Mouse (Mus musculus) forebrain, postnatal 0 days (tissue): ENCODE data around the gene Ube2o. TPM values are rescaled to one million over a fixed set of nuclear protein-coding genes. Genes with fewer than 3 reads are reported as not detected.
A peak's percentile ranks its signal among the peaks of the same experiment; 100 is the strongest.

Experiments
- ATAC-seq: fragments of 200-750 bp; cut with Nextera tagmentation; 2 replicates; pipeline ENCODE4 v1.8.0; 2017; ENCODE audit warnings: mild to moderate bottlenecking, moderate library complexity
- DNase-seq: peaks from one replicate; pipeline ENCODE4 v3.0.0-alpha.2; 2015
- H3K27ac ChIP-seq: fragments of 300-500 bp; sonication (generic); 2 replicates; pipeline ENCODE4 v1.5.1; 2014; ENCODE audit warnings: low read depth, mild to moderate bottlenecking, antibody characterized with exemption, low read length, moderate library complexity, mixed read lengths
- H3K27me3 ChIP-seq: fragments of 300-500 bp; sonication (generic); 2 replicates; pipeline ENCODE4 v1.6.1; 2014; ENCODE audit warnings: mild to moderate bottlenecking, low read length, mixed read lengths; ENCODE audit not compliant: insufficient read depth
- H3K36me3 ChIP-seq: fragments of 300-500 bp; sonication (generic); 2 replicates; pipeline ENCODE4 v1.6.1; 2014; ENCODE audit warnings: mild to moderate bottlenecking, moderate library complexity; ENCODE audit not compliant: insufficient read depth
- H3K4me1 ChIP-seq: fragments of 300-500 bp; sonication (generic); 2 replicates; pipeline ENCODE4 v1.6.1; 2014; ENCODE audit warnings: antibody characterized with exemption; ENCODE audit not compliant: insufficient read depth
- H3K4me2 ChIP-seq: fragments of 300-500 bp; sonication (generic); 2 replicates; pipeline ENCODE4 v1.6.1; 2014; ENCODE audit warnings: low read depth, mild to moderate bottlenecking, moderate library complexity
- H3K4me3 ChIP-seq: fragments of 300-500 bp; sonication (generic); 2 replicates; pipeline ENCODE4 v1.5.1; 2014; ENCODE audit warnings: low read depth, low read length, mixed read lengths
- H3K9ac ChIP-seq: fragments of 300-500 bp; sonication (generic); 2 replicates; pipeline ENCODE4 v1.6.1; 2014; ENCODE audit warnings: mild to moderate bottlenecking
- H3K9me3 ChIP-seq: fragments of 300-500 bp; sonication (generic); 2 replicates; pipeline ENCODE4 v1.6.1; 2016; ENCODE audit warnings: low read length
- CTCF ChIP-seq: sonication (generic); IDR thresholded peaks from 2 replicates; pipeline ENCODE4 v1.5.1; 2016; ENCODE audit warnings: antibody characterized with exemption, control low read depth, low read depth
- WGBS: fragments of 180-500 bp; shearing (Covaris S2); extraction: QIAGEN DNeasy Blood & Tissue Kit; methylation state at CpG from one replicate; pipeline ENCODE4 v1.1.7; 2014; 5-methylcytosine and 5-hydroxymethylcytosine counted together
- polyA plus RNA-seq: library from polyadenylated mRNA; unstranded; fragments of >200 nt; fragmentation: Nextera tagmentation; extraction: Ambion mirVana; gene quantifications from 2 replicates; pipeline ENCODE4 v1.2.1, GENCODE M21; 2015
- total RNA-seq: library from RNA; depleted of rRNA; stranded (reverse); fragments of >200 nt; gene quantifications from 2 replicates; pipeline ENCODE4 v1.2.3, GENCODE M21; 2014

The Ube2o gene
- total and polyA plus RNA-seq, 2 experiments from 2014 or later = 32.1 to 94.1 TPM

DNA sequence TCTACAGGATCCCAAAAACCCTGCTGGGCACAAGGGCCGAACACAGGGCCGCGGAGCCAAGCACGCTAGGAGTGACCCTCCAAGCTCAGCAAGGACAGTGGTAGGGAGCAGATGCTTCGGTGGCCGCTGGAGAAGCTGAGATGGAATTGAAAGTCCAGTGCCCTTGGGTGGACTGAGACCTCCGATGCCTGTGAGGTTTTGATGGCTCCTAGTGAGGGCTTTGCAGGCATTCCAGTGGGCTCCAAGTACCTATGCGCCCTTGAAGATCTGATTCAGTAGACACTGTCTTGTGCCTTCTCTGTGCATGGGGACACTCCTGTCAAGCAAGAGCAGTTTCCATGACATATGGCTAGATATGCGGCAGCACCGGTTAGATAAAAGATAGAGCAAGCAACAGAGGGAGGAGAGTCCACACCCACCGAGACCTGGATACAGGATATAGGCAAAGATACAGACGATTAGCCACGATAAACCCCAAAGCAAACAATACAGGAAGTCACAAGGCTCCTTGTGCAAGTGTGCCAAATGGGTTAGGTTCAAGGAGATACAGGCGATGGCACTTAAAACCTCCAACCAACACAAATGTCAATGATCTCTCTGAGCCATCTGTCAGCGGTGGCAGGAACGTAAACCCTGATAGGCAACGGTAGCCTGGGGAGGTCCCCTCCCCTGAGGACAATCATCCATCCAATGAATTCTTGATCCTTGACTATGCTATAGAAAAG is 74.9 kb downstream of the Ube2o start:
- Histone ChIP-seq H3K4me3 (no peak overlapping the region), H3K4me2 (no peak overlapping the region), H3K36me3 (no peaks in the 10 kb centered on the region), H3K9ac (no peak overlapping the region), H3K27ac (no peak overlapping the region), H3K9me3 (no peaks in the 10 kb centered on the region), H3K4me1 (no peaks in the 10 kb centered on the region), H3K27me3 (no peaks in the 10 kb centered on the region)
- no peak for TF ChIP-seq CTCF
- WGBS = 85% methylated on average over 17 of the region's 17 CpGs
- ATAC-seq = no peak
- DNase-seq = no peak

DNA sequence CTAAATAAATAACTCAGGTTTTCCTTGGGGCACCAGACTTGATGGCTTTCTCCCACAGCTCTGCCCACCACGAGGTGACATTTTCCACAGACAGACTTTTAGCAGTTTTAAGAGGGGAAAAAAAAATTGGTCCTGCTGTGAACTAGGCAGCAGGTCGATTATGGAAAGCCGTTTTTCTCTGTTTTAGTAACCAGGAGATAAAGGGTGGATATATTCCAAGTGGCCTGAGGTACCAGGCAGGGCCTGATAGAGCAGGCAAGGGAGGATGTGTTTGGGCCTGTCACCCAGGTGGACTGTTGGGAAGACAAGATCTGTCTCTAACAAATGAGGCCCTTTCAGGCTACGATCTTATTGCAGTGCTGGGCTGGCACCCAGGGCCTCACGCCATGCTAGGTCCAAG is 75.7 kb downstream of the Ube2o start:
- Histone ChIP-seq H3K27me3 (no peaks in the 10 kb centered on the region), H3K9me3 (no peaks in the 10 kb centered on the region), H3K4me2 (no peak overlapping the region), H3K9ac (no peak overlapping the region), H3K4me1 (no peaks in the 10 kb centered on the region), H3K36me3 (no peaks in the 10 kb centered on the region), H3K4me3 (no peak overlapping the region), H3K27ac (no peak overlapping the region)
- ATAC-seq (no peak), DNase-seq (no peak)
- no peak for TF ChIP-seq CTCF
- 61% methylated on average over 5 of the region's 5 CpGs for WGBS

DNA sequence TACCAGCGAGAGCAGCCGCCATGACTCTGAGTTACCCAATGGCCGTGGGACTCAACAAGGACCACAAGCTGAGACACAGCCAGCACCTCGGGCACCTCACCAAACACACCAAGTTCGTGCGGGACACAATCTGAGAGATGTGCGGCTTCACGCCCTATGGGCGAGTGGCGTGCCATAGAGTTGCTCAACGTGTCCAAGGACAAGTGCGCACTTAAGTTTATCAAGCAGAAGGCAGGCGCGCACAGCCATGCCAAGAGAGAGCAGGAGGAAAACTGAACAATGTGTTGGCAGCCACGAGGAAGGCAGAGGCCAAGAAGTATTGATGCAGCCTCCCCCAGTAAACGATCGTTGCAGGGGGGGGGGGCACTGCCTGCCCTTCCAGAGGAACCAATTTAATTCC is 76.7 kb downstream of the Ube2o start:
- no peak for TF ChIP-seq CTCF
- no peaks in the 10 kb centered on the region for H3K36me3 ChIP-seq
- H3K27ac ChIP-seq = no peak overlapping the region
- DNase-seq (peak; percentile 27), ATAC-seq (peak; percentile 36; the same call in 1 of the 2 replicates)
- H3K4me3 ChIP-seq = no peak overlapping the region
- H3K9ac ChIP-seq = no peak overlapping the region
- H3K27me3 ChIP-seq = no peaks in the 10 kb centered on the region
- no peak overlapping the region for H3K4me2 ChIP-seq
- H3K9me3 ChIP-seq = no peaks in the 10 kb centered on the region
- 72% methylated on average over 17 of the region's 17 CpGs for WGBS
- no peaks in the 10 kb centered on the region for H3K4me1 ChIP-seq

DNA sequence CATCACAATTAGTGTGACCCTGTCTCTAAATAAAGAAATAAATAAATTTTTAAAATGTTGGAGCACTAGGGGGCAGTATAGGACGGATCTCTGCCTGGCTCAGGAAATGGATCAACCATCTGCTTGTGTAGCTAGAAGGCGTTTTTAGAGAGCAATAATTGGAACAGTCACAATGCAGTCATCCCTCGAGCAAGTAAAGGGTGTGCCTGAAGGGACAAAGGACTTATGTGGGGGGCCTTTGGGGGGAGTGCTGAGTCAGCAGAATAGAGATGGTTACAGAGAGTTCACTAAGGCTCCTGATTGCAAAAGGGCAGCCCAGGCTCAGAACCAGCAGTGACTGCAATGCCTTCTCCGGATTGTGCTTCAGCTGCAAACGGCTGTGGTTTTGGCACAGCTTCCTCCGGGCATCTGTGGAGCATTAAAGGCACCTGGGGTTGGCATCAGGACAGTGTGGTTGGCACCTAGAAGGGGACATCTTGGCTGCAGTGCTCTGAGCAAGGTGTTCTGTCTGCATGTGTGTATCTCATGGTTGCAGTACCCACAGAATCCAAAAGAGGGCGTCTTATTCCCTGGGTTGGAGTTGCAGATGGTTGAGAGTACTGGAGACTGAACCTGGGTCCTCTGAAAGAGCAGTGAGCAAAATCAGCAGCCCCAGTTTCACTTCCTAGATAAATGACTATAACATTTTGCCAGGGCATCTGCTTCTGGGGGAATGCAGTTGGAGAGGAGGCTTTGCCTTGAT is 80.1 kb downstream of the Ube2o start:
- Histone ChIP-seq H3K4me3 (no peak overlapping the region), H3K4me2 (no peak overlapping the region), H3K4me1 (no peaks in the 10 kb centered on the region), H3K27me3 (no peaks in the 10 kb centered on the region), H3K9me3 (no peaks in the 10 kb centered on the region), H3K9ac (0 out of 2 replicates have a peak overlapping the region, but pooled peaks have one; percentile 0), H3K36me3 (no peaks in the 10 kb centered on the region), H3K27ac (peak overlapping the region; percentile 67; the same call in 1 of the 2 replicates)
- ATAC-seq (peak; percentile 90), DNase-seq (peak; percentile 78)
- 14% methylated on average over 7 of the region's 7 CpGs for WGBS
- TF ChIP-seq CTCF = peak; percentile 67

DNA sequence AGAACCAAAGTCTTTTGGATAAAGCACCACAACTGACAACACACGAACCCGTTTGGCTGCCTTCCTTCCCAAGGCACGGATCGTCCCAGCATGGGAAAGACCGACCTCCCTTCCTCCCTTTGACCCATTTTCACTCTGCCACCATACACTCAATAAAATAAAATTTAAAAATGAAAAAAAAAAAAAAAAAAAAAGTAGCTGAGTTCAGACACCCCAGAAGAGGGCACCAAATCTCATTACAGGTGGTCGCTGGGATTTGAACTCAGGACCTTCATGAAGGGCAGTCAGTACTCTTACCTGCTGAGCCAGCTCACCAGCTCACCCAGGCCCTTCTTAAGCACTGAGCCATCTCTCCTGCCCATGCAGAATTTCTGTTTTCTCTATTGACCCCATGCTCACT is 82.2 kb downstream of the Ube2o start:
- Histone ChIP-seq H3K36me3 (no peaks in the 10 kb centered on the region), H3K9ac (no peak overlapping the region), H3K27ac (no peak overlapping the region), H3K4me3 (no peak overlapping the region), H3K9me3 (no peaks in the 10 kb centered on the region), H3K4me2 (peak overlapping the region; percentile 44; the same call in 1 of the 2 replicates), H3K27me3 (no peaks in the 10 kb centered on the region), H3K4me1 (no peaks in the 10 kb centered on the region)
- WGBS = 45% methylated on average over 6 of the region's 6 CpGs
- no peak for TF ChIP-seq CTCF
- DNase-seq = no peak
- ATAC-seq = no peak

DNA sequence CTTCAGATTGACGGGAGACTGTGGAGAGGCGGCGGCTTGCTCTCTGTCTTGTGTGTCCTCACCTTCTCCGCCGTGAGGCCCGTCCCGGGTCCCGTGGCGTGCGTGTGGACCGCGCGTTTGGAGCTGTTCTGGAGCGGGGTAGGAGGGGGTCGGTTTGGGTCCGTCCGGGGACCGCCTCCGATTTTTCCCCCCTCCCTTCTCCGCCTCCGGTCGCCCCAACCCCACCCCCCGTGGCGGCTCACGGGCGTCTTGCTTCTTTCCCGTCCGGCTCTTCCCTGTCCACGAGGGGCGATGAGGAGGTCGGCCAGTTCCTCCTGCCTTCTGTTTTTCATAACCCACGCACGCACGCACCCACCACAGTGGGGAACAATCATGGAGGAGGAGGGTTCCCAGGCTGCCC is 82.7 kb downstream of the Ube2o start:
- Histone ChIP-seq H3K36me3 (no peaks in the 10 kb centered on the region), H3K27me3 (no peaks in the 10 kb centered on the region), H3K4me2 (peak overlapping the region; percentile 44), H3K27ac (no peak overlapping the region), H3K9ac (no peak overlapping the region), H3K4me1 (no peaks in the 10 kb centered on the region), H3K4me3 (peak overlapping the region; percentile 12; the same call in 1 of the 2 replicates), H3K9me3 (no peaks in the 10 kb centered on the region)
- no peak for TF ChIP-seq CTCF
- ATAC-seq (no peak), DNase-seq (no peak)
- WGBS = 30% methylated on average over 32 of the region's 34 CpGs

DNA sequence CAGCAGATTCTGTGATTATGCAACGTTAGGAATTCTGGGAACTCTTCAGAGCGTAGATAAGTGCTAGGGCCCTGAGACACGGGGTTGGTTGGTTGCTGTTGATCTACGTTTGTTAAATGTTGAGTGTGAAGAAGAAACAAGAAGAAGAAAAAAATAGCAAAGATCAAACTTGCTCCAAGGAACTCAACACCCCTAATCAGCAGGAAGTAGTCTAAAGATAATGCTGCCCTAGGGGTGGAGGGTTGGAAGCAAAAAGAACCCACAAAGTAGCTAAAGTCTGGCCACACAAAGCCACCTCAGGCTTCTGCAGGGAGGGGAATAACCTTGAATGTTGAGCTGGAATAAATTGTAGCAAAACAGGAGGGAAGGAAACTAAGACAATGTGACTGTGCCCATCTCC is 83.9 kb downstream of the Ube2o start:
- no peak overlapping the region for H3K9ac ChIP-seq
- no peaks in the 10 kb centered on the region for H3K9me3 ChIP-seq
- H3K4me2 ChIP-seq = no peak overlapping the region
- 89% methylated on average over 4 of the region's 4 CpGs for WGBS
- no peak overlapping the region for H3K4me3 ChIP-seq
- ATAC-seq (no peak), DNase-seq (no peak)
- no peaks in the 10 kb centered on the region for H3K27me3 ChIP-seq
- H3K36me3 ChIP-seq = no peaks in the 10 kb centered on the region
- no peak for TF ChIP-seq CTCF
- no peak overlapping the region for H3K27ac ChIP-seq
- H3K4me1 ChIP-seq = no peaks in the 10 kb centered on the region
